Mouse (Mus musculus): ENCODE measurements around the gene Spx.

GRCm38 (mm10) chr6:142453311-142453710 lies 40.1 kb downstream of the Spx start:
- TF ChIP-seq MAX (IDR thresholded peaks at IDR 0.05; ENCODE audit: low read depth) (no peak), USF1 (IDR thresholded peaks at IDR 0.05; ENCODE audit: low read depth) (no peak), MYOD1 (IDR thresholded peaks at IDR 0.05; ENCODE audit: control insufficient read depth in 1 of 3, insufficient read length in 2 of 3, low read depth in 2 of 3) (no peak), POLR2A (IDR thresholded peaks at IDR 0.05; ENCODE audit: insufficient read length, low read depth) (no peak), E2F4 (IDR thresholded peaks at IDR 0.05; ENCODE audit: insufficient read depth) (no peak), TCF12 (IDR thresholded peaks at IDR 0.05; ENCODE audit: insufficient read depth, poor library complexity, severe bottlenecking) (no peak), MYOG (IDR thresholded peaks at IDR 0.05; ENCODE audit: control insufficient read depth in 1 of 3, insufficient read depth in 1 of 3, insufficient read length in 2 of 3, low read depth in 2 of 3) (no peak), POLR2AphosphoS2 (IDR thresholded peaks at IDR 0.05; ENCODE audit: insufficient read length, low read depth) (no peak)
